Mouse (Mus musculus): Measurements from ENCODE around the gene Gins1. TPM values are rescaled to one million over a fixed set of nuclear protein-coding genes. Genes with fewer than 3 reads are reported as not detected.
"Not testable (repeated sequence)": the region's sequence is repeated elsewhere in the genome, so short reads cannot be mapped to it uniquely, and the experiment has no call there.

The Gins1 gene
- polyA plus RNA-seq, 1 experiment, result 19.7 TPM

DNA sequence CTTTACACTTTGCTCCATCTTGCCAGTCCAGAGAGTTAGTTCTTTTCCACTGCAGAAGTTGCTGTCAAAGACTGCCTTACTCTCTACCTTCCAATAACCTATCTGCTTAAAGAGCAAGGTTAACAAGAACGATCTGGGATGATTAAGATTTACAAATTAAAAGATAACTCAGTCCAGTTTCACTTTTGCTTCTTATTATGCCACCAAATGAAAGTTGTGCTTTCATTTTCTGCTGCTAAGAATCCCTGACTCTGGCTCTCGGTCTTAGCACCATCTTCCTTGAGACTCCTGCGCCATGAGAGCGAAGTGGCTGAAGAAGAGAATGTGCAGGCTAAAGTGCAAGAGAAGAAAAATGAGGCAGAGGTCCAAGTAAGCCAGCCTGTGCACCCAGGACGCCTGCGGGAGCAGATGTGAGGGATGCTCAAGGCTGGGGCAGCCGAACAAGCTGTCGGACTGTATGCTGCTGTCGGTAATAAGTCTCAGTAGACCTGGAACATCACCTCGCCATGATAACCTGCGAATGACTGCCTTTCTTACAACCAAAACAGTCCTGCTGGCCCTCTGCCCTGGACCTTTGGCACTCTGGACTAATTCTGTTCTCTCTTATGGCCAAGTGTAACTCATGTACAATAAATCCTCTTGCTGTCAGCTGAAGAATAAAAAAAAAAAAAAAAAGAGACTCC is 22.0 kb downstream of the Gins1 start:
- H3K27ac ChIP-seq (ENCODE audit: insufficient read depth, low read length), result no peak overlapping the region
- TF ChIP-seq CTCF (IDR thresholded peaks at IDR 0.05; ENCODE audit: borderline replicate concordance, insufficient read depth, low read length), result no peak
- no peak for TF ChIP-seq POLR2A (IDR thresholded peaks at IDR 0.05; ENCODE audit: low read depth, low read length)
- H3K4me3 ChIP-seq (ENCODE audit: insufficient read depth, low read length), result no peak overlapping the region
- H3K4me1 ChIP-seq (ENCODE audit: control insufficient read depth, insufficient read depth, low read length), result no peaks in the 10 kb centered on the region; the same call in 1 of the 2 replicates

DNA sequence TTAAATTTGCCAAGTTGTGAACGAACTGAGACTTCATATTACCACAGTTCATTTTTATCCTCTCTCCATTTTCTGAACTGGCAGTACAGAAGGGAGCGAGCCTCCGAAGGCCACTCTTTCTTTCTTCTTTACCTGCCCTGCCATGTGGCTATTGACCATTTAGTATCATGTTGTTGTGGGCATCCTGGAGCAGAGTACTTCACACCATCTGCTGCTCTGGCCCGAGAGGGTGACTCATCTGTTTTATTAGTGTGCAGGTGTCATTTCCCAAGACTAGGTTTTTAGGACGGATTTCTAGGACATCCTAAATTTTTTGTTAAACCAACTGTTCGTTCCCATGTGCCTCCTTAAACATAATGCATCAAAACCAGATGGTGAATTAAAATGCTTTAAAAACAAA is 24.0 kb downstream of the Gins1 start:
- no peak overlapping the region for H3K27ac ChIP-seq (ENCODE audit: insufficient read depth, low read length)
- H3K4me3 ChIP-seq (ENCODE audit: insufficient read depth, low read length), result no peak overlapping the region
- H3K4me1 ChIP-seq (ENCODE audit: control insufficient read depth, insufficient read depth, low read length), result no peaks in the 10 kb centered on the region; the same call in 1 of the 2 replicates
- TF ChIP-seq CTCF (IDR thresholded peaks at IDR 0.05; ENCODE audit: borderline replicate concordance, insufficient read depth, low read length), result no peak
- TF ChIP-seq POLR2A (IDR thresholded peaks at IDR 0.05; ENCODE audit: low read depth, low read length), result no peak

GRCm38 (mm10) chr2:150930806-150931205 is 25.6 kb downstream of the Gins1 start:
- Histone ChIP-seq H3K4me3 (ENCODE audit: insufficient read depth, low read length) (no peak overlapping the region), H3K4me1 (ENCODE audit: control insufficient read depth, insufficient read depth, low read length) (no peaks in the 10 kb centered on the region), H3K27ac (ENCODE audit: insufficient read depth, low read length) (no peak overlapping the region)
- TF ChIP-seq POLR2A (IDR thresholded peaks at IDR 0.05; ENCODE audit: low read depth, low read length), result no peak
- no peak for TF ChIP-seq CTCF (IDR thresholded peaks at IDR 0.05; ENCODE audit: borderline replicate concordance, insufficient read depth, low read length)

DNA sequence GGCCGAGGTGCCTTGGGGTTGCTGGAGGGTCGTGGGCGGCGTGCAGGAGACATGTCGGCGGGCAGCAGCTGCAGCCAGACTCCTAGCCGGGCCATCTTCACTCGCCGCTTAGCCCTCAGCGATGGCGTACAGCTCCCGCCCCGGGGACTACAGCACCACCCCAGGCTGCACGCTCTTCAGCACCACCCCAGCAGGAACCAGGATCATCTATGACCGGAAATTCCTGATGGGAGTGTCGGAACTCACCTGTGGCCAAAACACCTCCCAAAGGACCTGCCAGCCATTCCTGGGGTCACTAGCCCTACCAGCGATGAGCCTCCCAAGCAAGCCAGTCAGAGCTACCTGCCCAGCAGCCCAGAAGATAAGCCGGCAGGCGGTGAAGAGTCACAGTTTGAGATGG is 28.3 kb downstream of the Gins1 start:
- no peak for TF ChIP-seq POLR2A (IDR thresholded peaks at IDR 0.05; ENCODE audit: low read depth, low read length)
- no peak for TF ChIP-seq CTCF (IDR thresholded peaks at IDR 0.05; ENCODE audit: borderline replicate concordance, insufficient read depth, low read length)
- H3K4me1 ChIP-seq (ENCODE audit: control insufficient read depth, insufficient read depth, low read length), result no peaks in the 10 kb centered on the region
- no peak overlapping the region for H3K27ac ChIP-seq (ENCODE audit: insufficient read depth, low read length)
- no peak overlapping the region for H3K4me3 ChIP-seq (ENCODE audit: insufficient read depth, low read length)

DNA sequence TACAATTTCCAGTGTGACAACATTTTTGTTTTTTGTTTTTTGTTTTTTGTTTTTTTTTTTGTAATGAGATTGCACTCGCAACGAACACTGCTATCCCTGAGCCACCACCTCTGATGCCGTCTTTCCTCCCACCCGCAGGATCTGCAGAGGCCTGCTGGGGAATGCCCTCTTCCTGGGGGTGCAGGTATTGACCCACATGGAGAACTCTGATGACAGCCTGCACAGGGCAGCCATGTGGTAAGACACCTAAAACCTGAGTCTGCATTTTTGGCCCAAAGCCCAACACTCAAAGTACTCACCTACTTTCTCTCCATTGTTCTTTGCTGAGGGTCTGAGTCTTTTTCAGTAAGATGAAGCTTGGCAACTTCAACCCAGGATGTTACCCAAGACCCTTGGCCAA is 29.5 kb downstream of the Gins1 start:
- Histone ChIP-seq H3K4me3 (ENCODE audit: insufficient read depth, low read length) (no peak overlapping the region), H3K27ac (ENCODE audit: insufficient read depth, low read length) (no peak overlapping the region), H3K4me1 (ENCODE audit: control insufficient read depth, insufficient read depth, low read length) (no peaks in the 10 kb centered on the region)
- TF ChIP-seq CTCF (IDR thresholded peaks at IDR 0.05; ENCODE audit: borderline replicate concordance, insufficient read depth, low read length), result no peak
- no peak for TF ChIP-seq POLR2A (IDR thresholded peaks at IDR 0.05; ENCODE audit: low read depth, low read length)

DNA sequence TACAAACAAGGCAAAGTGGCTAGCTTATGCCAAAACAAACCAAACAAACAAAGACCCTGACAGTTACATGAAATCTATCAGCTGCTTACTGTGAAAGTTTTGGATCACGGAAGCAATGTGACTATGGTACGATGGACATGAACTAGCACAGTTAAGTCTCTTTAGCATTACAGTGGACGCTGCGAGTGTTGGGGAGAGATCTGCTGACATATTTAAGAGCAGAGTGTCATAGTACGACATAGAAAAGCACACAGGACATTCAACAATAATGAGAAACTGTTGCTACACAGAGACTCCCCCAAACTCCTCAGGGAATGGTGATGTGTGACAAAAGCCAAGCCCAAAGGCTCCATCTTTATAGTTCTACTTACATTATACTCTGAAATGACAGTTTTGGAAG is 38.8 kb downstream of the Gins1 start:
- no peaks in the 10 kb centered on the region for H3K4me1 ChIP-seq (ENCODE audit: control insufficient read depth, insufficient read depth, low read length)
- no peak for TF ChIP-seq POLR2A (IDR thresholded peaks at IDR 0.05; ENCODE audit: low read depth, low read length)
- TF ChIP-seq CTCF (IDR thresholded peaks at IDR 0.05; ENCODE audit: borderline replicate concordance, insufficient read depth, low read length), result no peak
- no peak overlapping the region for H3K4me3 ChIP-seq (ENCODE audit: insufficient read depth, low read length)
- no peak overlapping the region for H3K27ac ChIP-seq (ENCODE audit: insufficient read depth, low read length)

- H3K4me1 ChIP-seq (ENCODE audit: control insufficient read depth, insufficient read depth, low read length); H3K4me3 ChIP-seq (ENCODE audit: insufficient read depth, low read length); H3K27ac ChIP-seq (ENCODE audit: insufficient read depth, low read length): not testable (repeated sequence)
These were observed 42.1 kb downstream of the Gins1 start for GRCm38 (mm10) chr2:150947341-150947740.

- H3K4me3 ChIP-seq (ENCODE audit: insufficient read depth, low read length); H3K27ac ChIP-seq (ENCODE audit: insufficient read depth, low read length); H3K4me1 ChIP-seq (ENCODE audit: control insufficient read depth, insufficient read depth, low read length): not testable (repeated sequence)
These were observed 42.8 kb downstream of the Gins1 start for GRCm38 (mm10) chr2:150947880-150948611.

GRCm38 (mm10) chr2:150948786-150949185 is 43.6 kb downstream of the Gins1 start:
- Histone ChIP-seq H3K4me3 (ENCODE audit: insufficient read depth, low read length) (no peak overlapping the region), H3K27ac (ENCODE audit: insufficient read depth, low read length) (no peak overlapping the region), H3K4me1 (ENCODE audit: control insufficient read depth, insufficient read depth, low read length) (no peaks in the 10 kb centered on the region)
- TF ChIP-seq CTCF (IDR thresholded peaks at IDR 0.05; ENCODE audit: borderline replicate concordance, insufficient read depth, low read length) (no peak), POLR2A (IDR thresholded peaks at IDR 0.05; ENCODE audit: low read depth, low read length) (no peak)

DNA sequence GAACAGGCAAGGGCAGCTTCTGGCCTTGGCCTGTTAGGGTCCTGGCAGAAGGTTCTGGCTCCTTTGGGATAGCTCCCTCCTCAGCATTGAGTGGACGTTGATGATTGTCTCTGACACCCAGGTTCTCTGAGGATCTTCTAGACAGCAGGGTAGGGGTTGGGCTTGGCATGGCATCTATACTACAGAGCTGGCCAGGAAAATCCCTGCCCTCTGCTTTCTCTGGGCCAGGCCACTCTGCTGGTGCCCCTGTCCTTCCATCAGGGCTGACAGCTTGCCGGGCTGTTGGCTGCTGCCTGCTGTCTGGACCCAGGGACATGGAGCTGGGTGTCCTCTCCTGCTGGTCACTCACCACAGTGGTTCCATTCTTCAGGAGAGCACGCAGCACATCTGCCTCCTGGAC is 44.5 kb downstream of the Gins1 start:
- H3K4me3 ChIP-seq (ENCODE audit: insufficient read depth, low read length), result no peak overlapping the region
- H3K27ac ChIP-seq (ENCODE audit: insufficient read depth, low read length), result no peak overlapping the region
- TF ChIP-seq CTCF (IDR thresholded peaks at IDR 0.05; ENCODE audit: borderline replicate concordance, insufficient read depth, low read length), result no peak
- no peak for TF ChIP-seq POLR2A (IDR thresholded peaks at IDR 0.05; ENCODE audit: low read depth, low read length)
- no peaks in the 10 kb centered on the region for H3K4me1 ChIP-seq (ENCODE audit: control insufficient read depth, insufficient read depth, low read length)

Data from embryonic fibroblast, embryonic 13.5 days (primary cell).